Mouse (Mus musculus) layer of hippocampus, adult 11-12 months (tissue): ENCODE data around the gene Vti1b.

Experiments
- DNase-seq: peaks from one replicate; pipeline ENCODE4 v3.0.0; 2022; ENCODE audit warnings: low spot score

Vti1b gene

GRCm38 (mm10) chr12:79138999-79139398, 33.5 kb downstream of the Vti1b start:
- DNase-seq, result no peak

- DNase-seq, result no peak
Observed at GRCm38 (mm10) chr12:79136949-79137348, 35.5 kb downstream of the Vti1b start.

GRCm38 (mm10) chr12:79135105-79135504, 37.4 kb downstream of the Vti1b start:
- no peak for DNase-seq

GRCm38 (mm10) chr12:79134676-79135075, 37.8 kb downstream of the Vti1b start:
- no peak for DNase-seq

GRCm38 (mm10) chr12:79131706-79132460, 40.6 kb downstream of the Vti1b start:
- DNase-seq, result no peak

GRCm38 (mm10) chr12:79131178-79131675, 41.2 kb downstream of the Vti1b start:
- DNase-seq, result no peak

- peak; percentile 52 for DNase-seq
Observed at GRCm38 (mm10) chr12:79130299-79131177, 41.9 kb downstream of the Vti1b start, which contains the start of gene Arg2. TSS of gene Arg2 (plus strand) at chr12:79130777.

GRCm38 (mm10) chr12:79122820-79123219, 49.6 kb downstream of the Vti1b start:
- DNase-seq, result peak; percentile 14

GRCm38 (mm10) chr12:79118991-79119390, 53.5 kb downstream of the Vti1b start:
- DNase-seq, result no peak
